Mouse (Mus musculus): Measurements from ENCODE around the gene Sycp2l. TPM values are rescaled to one million over a fixed set of nuclear protein-coding genes. Genes with fewer than 3 reads are reported as not detected.

Sycp2l gene
- total RNA-seq (2021) = not detected
- long read RNA-seq, experiment 1 = 0 reads
- long read RNA-seq, experiment 2 = 0 reads

DNA sequence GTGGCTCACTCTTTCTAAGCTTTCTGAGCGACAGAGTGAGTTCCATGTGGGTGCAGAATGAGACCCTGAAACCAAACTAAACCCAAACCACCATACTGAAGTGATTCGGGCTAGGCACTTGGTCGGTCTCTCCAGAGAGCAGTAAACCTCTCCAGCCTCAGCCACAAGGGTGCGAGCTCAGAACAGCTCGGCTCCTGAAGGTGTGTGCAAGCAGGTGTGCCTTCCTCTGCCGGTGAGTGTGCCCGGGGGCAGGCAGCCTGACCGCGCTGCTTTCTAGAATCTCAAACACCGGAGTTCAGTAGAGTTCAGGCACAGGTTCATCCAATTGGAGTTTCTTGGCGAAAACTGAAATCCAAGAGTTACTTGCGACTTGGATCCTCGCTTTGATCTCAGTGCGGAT lies at the start of gene Sycp2l:
Sycp2l (plus strand) TSS at position 368 of the 400 bp plus-strand sequence.
- no peak for DNase-seq (ENCODE audit: low spot score in 2 of 2)

DNA sequence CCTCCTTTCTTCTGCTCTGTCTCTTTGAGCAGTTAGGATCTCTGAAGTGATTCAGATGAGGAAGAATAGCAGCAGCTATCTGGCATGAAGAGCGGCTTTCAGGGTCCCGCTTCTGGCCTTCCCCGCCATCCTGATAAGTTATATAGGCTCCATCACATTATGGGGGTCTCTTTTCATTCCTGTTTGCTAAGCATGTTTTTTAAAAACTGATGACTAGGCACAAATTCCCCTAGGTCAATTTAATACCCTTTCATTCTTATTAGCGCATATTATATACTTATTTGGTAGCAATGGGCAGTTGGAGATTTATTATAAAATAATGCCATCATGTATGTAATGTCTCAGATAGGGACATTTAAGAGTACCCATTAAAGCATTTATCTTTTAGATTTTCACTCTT lies 46.5 kb upstream of the Sycp2l start:
- DNase-seq (ENCODE audit: low spot score in 2 of 2) = no peak

- DNase-seq (ENCODE audit: low spot score in 2 of 2) = no peak
These were observed 42.5 kb upstream of the Sycp2l start for GRCm38 (mm10) chr13:41071617-41072016.

- DNase-seq (ENCODE audit: low spot score in 2 of 2) = no peak
These were observed 40.3 kb upstream of the Sycp2l start for GRCm38 (mm10) chr13:41073819-41074218.

DNA sequence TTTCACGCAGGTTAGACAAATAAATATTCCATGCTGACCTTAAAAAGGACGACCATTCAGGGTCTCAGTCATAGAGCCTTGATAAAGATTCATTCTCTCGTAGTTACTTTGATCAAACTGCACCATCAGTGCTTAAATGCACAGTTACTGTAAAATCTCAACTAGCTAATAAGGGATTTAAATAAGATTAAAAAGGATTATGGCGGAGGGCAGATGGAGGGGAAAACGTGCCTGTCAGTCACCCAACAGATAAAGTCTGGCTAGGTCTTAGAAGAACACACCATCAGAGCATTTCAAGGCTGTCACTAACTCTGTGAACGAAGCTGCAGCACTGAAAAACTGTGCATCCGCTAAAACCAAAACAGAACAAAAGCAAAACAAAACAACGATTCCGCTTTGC lies 36.2 kb upstream of the Sycp2l start:
- no peak for DNase-seq (ENCODE audit: low spot score in 2 of 2)

DNA sequence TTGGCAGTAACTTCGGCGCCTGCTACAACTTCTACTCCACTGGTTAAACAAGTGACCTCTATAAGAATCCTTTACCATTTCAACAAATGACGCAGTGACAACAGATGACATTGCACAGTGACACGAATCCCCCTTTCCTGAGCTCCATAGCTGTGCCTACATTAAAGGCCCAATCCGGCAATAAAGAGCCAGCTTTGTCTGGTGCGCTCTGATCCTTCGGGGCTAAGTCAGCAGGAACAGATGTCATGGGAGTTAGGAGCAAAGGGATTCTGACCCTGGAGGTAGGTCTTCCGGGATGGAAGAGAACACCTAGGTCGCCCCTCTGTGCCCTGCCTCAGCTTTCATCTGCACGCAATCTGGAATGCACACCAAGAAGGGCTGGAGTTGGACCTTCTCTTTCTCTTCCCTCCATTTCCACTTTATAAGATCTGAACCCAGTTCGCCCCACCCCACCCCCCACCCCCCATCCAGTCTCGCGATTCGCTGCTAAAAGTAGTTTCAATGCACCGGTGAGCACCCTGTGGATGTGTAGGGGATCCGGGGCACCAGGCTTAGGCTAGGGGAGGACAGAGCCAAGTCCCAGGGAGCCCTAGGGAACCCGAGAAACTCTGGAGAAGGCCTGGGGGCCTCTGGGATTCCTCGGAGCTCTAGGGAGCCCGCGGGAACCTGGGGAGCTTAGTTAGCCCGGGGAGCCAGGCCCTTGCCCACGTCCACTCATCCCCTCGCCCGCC lies 35.3 kb upstream of the Sycp2l start:
- no peak for DNase-seq (ENCODE audit: low spot score in 2 of 2)

- peak; percentile 40 to 43 for DNase-seq (ENCODE audit: low spot score in 2 of 2)
These were observed 34.7 kb upstream of the Sycp2l start, which contains the start of gene Mak for GRCm38 (mm10) chr13:41079421-41079780. Gene Mak, minus strand, starts transcription at chr13:41079706.

DNA sequence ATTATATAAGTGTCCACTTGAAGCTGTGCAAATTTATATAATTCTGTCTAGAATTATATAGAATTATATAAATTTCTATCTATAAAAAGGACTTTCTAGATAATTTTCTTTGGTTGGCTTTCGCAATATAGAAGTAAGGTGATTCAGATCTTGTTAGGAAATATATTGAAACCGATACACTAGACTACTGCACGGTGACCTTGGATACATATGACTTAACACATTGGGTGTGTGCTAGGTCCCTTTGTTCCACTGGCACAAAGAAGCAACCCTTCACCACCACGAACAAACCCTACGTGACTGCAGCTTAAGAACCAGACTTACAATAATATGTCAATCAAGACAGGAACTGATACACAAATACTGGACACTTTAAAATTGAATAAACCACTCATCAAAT lies 34.2 kb upstream of the Sycp2l start:
- no peak for DNase-seq (ENCODE audit: low spot score in 2 of 2)

GRCm38 (mm10) chr13:41080700-41081099 lies 33.4 kb upstream of the Sycp2l start:
- DNase-seq (ENCODE audit: low spot score in 2 of 2) = no peak

DNA sequence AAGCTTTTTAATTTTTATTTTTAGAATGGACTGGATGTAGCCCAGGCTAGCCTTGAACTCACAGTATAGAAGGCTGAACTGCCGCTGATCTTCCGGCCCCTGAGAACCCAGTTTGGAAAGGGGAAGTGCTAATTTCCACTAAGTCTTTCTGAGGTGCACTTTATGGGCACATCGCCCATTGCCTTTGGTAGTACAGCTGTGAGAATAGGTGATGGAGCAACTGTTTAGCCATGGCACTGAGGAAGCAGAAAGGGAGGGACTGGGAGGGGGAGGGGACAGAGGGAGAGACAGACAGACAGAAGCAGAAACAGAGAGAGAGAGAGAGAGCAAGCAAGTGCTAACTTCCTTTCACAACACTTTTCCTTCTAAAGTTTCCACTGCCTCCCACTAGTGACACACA lies 29.6 kb upstream of the Sycp2l start:
- no peak for DNase-seq (ENCODE audit: low spot score in 2 of 2)

- no peak for DNase-seq (ENCODE audit: low spot score in 2 of 2)
These were observed 29.0 kb upstream of the Sycp2l start for GRCm38 (mm10) chr13:41085140-41085539.

- DNase-seq (ENCODE audit: low spot score in 2 of 2) = no peak
These were observed 25.4 kb upstream of the Sycp2l start for GRCm38 (mm10) chr13:41088746-41089145.

DNA sequence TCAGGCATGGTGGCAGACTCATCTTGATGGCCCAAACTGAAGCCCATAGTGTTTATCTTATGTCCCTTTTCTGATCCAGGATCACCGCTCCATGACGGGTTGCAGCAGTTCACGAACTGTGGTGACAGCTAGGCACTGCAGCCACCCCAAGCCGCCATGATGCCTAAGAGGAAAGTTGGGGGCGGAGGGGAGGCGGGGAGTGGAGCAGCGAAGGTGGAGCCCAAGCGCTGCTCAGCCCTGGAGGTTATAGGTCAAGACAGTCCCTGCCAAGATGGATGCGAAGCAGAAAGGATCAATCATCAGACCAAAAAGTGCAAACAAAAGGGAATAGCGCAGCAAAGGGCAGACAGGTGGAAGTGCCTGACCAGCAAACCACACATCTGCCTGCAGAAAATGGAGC lies 22.8 kb upstream of the Sycp2l start:
- DNase-seq (ENCODE audit: low spot score in 2 of 2) = no peak

- no peak for DNase-seq (ENCODE audit: low spot score in 2 of 2)
These were observed 19.9 kb upstream of the Sycp2l start for GRCm38 (mm10) chr13:41094160-41094559.

- DNase-seq (ENCODE audit: low spot score in 2 of 2) = no peak
These were observed 16.6 kb upstream of the Sycp2l start for GRCm38 (mm10) chr13:41097324-41098058.

GRCm38 (mm10) chr13:41098325-41098724 lies 15.8 kb upstream of the Sycp2l start:
- DNase-seq (ENCODE audit: low spot score in 2 of 2) = no peak

DNA sequence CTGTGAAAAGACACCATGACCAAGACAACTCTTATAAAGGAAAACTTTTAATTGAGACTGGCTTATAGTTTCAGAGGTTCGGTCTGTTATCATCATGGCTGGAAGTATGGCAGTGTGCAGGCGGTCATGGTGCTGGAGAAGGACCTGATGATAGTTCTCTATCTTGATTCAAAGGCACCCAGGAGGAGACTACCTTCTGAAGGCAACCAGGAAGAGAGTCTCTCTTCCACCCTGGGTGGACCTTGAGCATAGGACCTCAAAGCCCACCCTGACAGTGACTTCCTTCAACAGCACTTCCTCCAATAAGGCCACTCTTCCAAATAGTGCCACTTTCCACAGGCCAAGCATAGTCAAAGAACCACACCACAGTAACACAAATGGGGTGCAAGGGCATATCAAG lies 14.1 kb upstream of the Sycp2l start:
- no peak for DNase-seq (ENCODE audit: low spot score in 2 of 2)

DNA sequence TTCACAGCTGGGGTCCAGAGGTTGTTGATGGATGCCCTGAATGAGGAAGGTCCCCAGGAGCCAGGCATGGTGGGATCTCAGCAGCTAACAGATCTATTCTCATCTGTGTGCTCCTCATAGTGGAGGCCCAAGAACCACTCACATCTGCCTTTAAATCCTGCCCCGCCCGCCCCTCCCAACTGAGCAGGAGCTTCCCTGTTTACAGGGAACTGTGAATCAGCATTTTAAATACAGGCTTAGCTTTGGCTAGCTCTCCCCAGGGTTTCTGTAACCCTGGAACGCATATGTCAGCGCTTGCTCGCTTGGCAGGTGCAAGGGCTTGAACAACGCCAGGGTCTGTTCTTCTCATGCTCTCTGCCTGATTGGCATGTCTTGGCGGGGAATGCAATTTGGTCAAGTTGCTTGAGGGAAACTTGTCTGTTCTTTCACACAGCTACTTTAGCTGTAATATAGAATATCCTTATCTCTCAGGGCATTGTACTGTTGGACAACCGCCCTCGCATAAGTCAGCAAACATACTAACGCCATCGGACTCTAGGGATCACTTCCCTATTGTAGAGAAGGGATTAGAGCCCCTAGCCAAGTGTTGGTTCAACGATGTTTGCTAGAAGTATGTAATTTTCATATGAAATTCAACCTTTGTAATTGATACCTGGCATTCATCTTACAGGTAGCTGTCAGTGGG lies 10.1 kb upstream of the Sycp2l start:
- no peak for DNase-seq (ENCODE audit: low spot score in 2 of 2)

DNA sequence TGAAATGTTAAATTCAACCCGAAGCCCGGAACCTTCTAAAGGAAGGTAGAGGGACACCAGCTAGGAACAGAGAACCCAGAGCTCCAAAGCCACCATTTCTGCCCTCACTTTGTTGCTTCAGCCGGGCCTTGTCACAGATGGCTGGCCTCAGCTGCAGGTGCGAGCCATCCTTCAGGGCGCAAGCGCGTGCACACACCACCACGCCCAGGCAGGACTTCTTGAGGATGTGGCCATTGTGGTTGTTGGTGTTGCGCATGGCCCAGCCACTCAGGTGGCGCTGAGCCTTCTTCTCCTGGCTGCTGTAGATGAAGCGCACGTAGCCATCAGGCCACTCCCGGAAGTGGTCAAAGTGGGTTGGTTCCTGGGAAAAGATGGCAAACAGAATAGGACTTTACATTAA lies 8.6 kb upstream of the Sycp2l start:
- no peak for DNase-seq (ENCODE audit: low spot score in 2 of 2)

- no peak for DNase-seq (ENCODE audit: low spot score in 2 of 2)
These were observed 3.2 kb upstream of the Sycp2l start, which contains the start of gene Gcm2 for GRCm38 (mm10) chr13:41110935-41111334. Gene Gcm2, minus strand, starts transcription at chr13:41111035.

DNA sequence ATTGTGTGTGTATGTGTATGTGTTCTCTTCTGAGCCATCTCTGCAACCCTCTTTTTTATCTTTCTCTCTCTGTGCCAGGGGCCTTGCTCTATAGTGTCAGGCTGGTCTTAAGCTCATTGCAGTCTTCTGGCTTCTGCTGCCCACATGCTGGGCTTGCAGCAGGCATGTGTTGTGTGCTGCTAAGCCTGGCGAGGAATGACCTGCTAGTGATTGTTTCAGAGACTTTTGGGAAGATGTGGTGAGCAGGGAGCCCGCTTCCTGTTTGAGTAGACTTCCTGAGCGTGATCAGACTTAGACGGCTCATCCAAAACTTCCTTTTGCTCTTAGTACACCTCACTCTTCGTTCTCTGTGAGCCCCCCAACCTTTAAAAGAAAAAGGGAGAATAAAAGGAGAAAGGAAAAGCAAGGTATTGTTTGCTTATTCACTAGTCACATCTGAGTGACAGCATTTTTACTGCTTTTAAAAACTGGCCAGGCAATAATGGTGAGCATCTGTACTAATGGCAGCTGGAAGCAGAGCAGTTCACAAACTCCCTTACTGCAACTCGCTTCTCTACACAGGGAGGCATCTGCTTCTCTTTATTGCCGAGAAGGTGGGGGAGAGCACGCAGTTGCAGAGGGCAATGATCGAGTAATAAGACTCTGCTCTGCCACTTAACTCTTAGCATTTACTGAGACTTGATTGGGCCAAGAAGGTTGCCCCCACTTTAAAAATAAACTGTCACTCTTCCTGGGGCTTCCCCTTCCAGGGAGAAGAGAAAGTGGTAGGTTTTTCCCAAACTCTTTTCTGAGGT lies 5.2 kb downstream of the Sycp2l start:
- DNase-seq (ENCODE audit: low spot score in 2 of 2) = no peak

Measured in adrenal gland, adult 18-20 months (tissue).